Mouse (Mus musculus): ENCODE results near the gene Ifna5. TPM values are rescaled to one million over a fixed set of nuclear protein-coding genes. Genes with fewer than 3 reads are reported as not detected.
"Not testable (repeated sequence)": the region's sequence is repeated elsewhere in the genome, so short reads cannot be mapped to it uniquely, and the experiment has no call there.

The Ifna5 gene
- not detected in 2 replicates for polyA plus RNA-seq (2015; fragmentation: Nextera tagmentation; extraction: Ambion mirVana)

- H3K4me1 ChIP-seq (replicated peaks; ENCODE audit: control insufficient read depth, insufficient read depth, low read length); H3K36me3 ChIP-seq (ENCODE audit: control insufficient read depth, insufficient read depth, low read length); H3K9me3 ChIP-seq (ENCODE audit: control insufficient read depth, low read length); H3K27ac ChIP-seq (ENCODE audit: low read length); H3K9ac ChIP-seq (ENCODE audit: low read length); H3K4me3 ChIP-seq (ENCODE audit: low read length); H3K4me2 ChIP-seq (ENCODE audit: low read depth, low read length); ATAC-seq (ENCODE audit: low read depth); H3K27me3 ChIP-seq (ENCODE audit: control insufficient read depth, insufficient read depth, low read depth, low read length): not testable (repeated sequence)
- WGBS: 93% methylated on average over 1 of the region's 1 CpGs
These were observed at the start of gene Ifna5 for GRCm38 (mm10) chr4:88835225-88835624. Gene Ifna5 (plus strand): TSS chr4:88835525.

GRCm38 (mm10) chr4:88788402-88788801 is 46.9 kb upstream of the Ifna5 start, which contains the start of gene Gm13277:
Gene Gm13277 (plus strand): TSS chr4:88788632.
- H3K4me1 ChIP-seq (replicated peaks; ENCODE audit: control insufficient read depth, insufficient read depth, low read length); H3K4me2 ChIP-seq (ENCODE audit: low read depth, low read length); ATAC-seq (ENCODE audit: low read depth): not testable (repeated sequence)

GRCm38 (mm10) chr4:88791250-88791649 is 44.1 kb upstream of the Ifna5 start, which contains the start of gene Gm13278:
Gene Gm13278 (plus strand): TSS chr4:88791550.
- H3K4me2 ChIP-seq (ENCODE audit: low read depth, low read length); H3K9ac ChIP-seq (ENCODE audit: low read length); H3K27ac ChIP-seq (ENCODE audit: low read length); H3K4me3 ChIP-seq (ENCODE audit: low read length); ATAC-seq (ENCODE audit: low read depth); H3K9me3 ChIP-seq (ENCODE audit: control insufficient read depth, low read length); H3K36me3 ChIP-seq (ENCODE audit: control insufficient read depth, insufficient read depth, low read length); H3K27me3 ChIP-seq (ENCODE audit: control insufficient read depth, insufficient read depth, low read depth, low read length); H3K4me1 ChIP-seq (replicated peaks; ENCODE audit: control insufficient read depth, insufficient read depth, low read length): not testable (repeated sequence)
- no CpG with 5 or more reads among the region's 28 CpGs for WGBS

More at GRCm38 (mm10) chr4:88788402-88788801, 46.9 kb upstream of the Ifna5 start, which contains the start of gene Gm13277:
- not testable (repeated sequence) for H3K9me3 ChIP-seq (ENCODE audit: control insufficient read depth, low read length); H3K27ac ChIP-seq (ENCODE audit: low read length); H3K27me3 ChIP-seq (ENCODE audit: control insufficient read depth, insufficient read depth, low read depth, low read length); H3K36me3 ChIP-seq (ENCODE audit: control insufficient read depth, insufficient read depth, low read length); H3K9ac ChIP-seq (ENCODE audit: low read length); H3K4me3 ChIP-seq (ENCODE audit: low read length)
- WGBS: 0% methylated on average over 2 of the region's 28 CpGs

- not testable (repeated sequence) for H3K36me3 ChIP-seq (ENCODE audit: control insufficient read depth, insufficient read depth, low read length); H3K9me3 ChIP-seq (ENCODE audit: control insufficient read depth, low read length); H3K4me1 ChIP-seq (replicated peaks; ENCODE audit: control insufficient read depth, insufficient read depth, low read length); ATAC-seq (ENCODE audit: low read depth); H3K27ac ChIP-seq (ENCODE audit: low read length); H3K27me3 ChIP-seq (ENCODE audit: control insufficient read depth, insufficient read depth, low read depth, low read length); H3K4me3 ChIP-seq (ENCODE audit: low read length); H3K4me2 ChIP-seq (ENCODE audit: low read depth, low read length); H3K9ac ChIP-seq (ENCODE audit: low read length)
- WGBS: 0% methylated on average over 8 of the region's 52 CpGs
These were observed 41.2 kb upstream of the Ifna5 start, which contains the start of gene Gm13275 for GRCm38 (mm10) chr4:88793936-88794675. Gene Gm13275 (plus strand): TSS chr4:88794487.

- not testable (repeated sequence) for H3K27ac ChIP-seq (ENCODE audit: low read length); H3K36me3 ChIP-seq (ENCODE audit: control insufficient read depth, insufficient read depth, low read length); ATAC-seq (ENCODE audit: low read depth); H3K9ac ChIP-seq (ENCODE audit: low read length); H3K27me3 ChIP-seq (ENCODE audit: control insufficient read depth, insufficient read depth, low read depth, low read length); H3K4me2 ChIP-seq (ENCODE audit: low read depth, low read length); H3K9me3 ChIP-seq (ENCODE audit: control insufficient read depth, low read length); H3K4me1 ChIP-seq (replicated peaks; ENCODE audit: control insufficient read depth, insufficient read depth, low read length); H3K4me3 ChIP-seq (ENCODE audit: low read length)
- WGBS: no CpG with 5 or more reads among the region's 28 CpGs
These were observed 38.2 kb upstream of the Ifna5 start, which contains the start of gene Gm13279 for GRCm38 (mm10) chr4:88797097-88797496. Gene Gm13279 (plus strand): TSS chr4:88797397.

GRCm38 (mm10) chr4:88799365-88799764 is 36.0 kb upstream of the Ifna5 start, which contains the start of gene Gm13285:
Gene Gm13285 (plus strand): TSS chr4:88799665.
- not testable (repeated sequence) for H3K4me2 ChIP-seq (ENCODE audit: low read depth, low read length); ATAC-seq (ENCODE audit: low read depth); H3K27me3 ChIP-seq (ENCODE audit: control insufficient read depth, insufficient read depth, low read depth, low read length); H3K4me1 ChIP-seq (replicated peaks; ENCODE audit: control insufficient read depth, insufficient read depth, low read length); H3K9ac ChIP-seq (ENCODE audit: low read length); H3K9me3 ChIP-seq (ENCODE audit: control insufficient read depth, low read length); H3K36me3 ChIP-seq (ENCODE audit: control insufficient read depth, insufficient read depth, low read length); H3K27ac ChIP-seq (ENCODE audit: low read length); H3K4me3 ChIP-seq (ENCODE audit: low read length)
- 6% methylated on average over 2 of the region's 7 CpGs for WGBS

- not testable (repeated sequence) for H3K4me2 ChIP-seq (ENCODE audit: low read depth, low read length); H3K4me3 ChIP-seq (ENCODE audit: low read length); H3K36me3 ChIP-seq (ENCODE audit: control insufficient read depth, insufficient read depth, low read length); H3K9me3 ChIP-seq (ENCODE audit: control insufficient read depth, low read length); H3K4me1 ChIP-seq (replicated peaks; ENCODE audit: control insufficient read depth, insufficient read depth, low read length); H3K9ac ChIP-seq (ENCODE audit: low read length); H3K27me3 ChIP-seq (ENCODE audit: control insufficient read depth, insufficient read depth, low read depth, low read length); ATAC-seq (ENCODE audit: low read depth); H3K27ac ChIP-seq (ENCODE audit: low read length)
- WGBS: no CpG with 5 or more reads among the region's 29 CpGs
These were observed 32.4 kb upstream of the Ifna5 start, which contains the start of gene Gm13287 for GRCm38 (mm10) chr4:88802954-88803353. Gene Gm13287 (plus strand): TSS chr4:88803254.

- not testable (repeated sequence) for H3K36me3 ChIP-seq (ENCODE audit: control insufficient read depth, insufficient read depth, low read length); H3K9ac ChIP-seq (ENCODE audit: low read length); H3K27me3 ChIP-seq (ENCODE audit: control insufficient read depth, insufficient read depth, low read depth, low read length); H3K4me1 ChIP-seq (replicated peaks; ENCODE audit: control insufficient read depth, insufficient read depth, low read length); ATAC-seq (ENCODE audit: low read depth); H3K27ac ChIP-seq (ENCODE audit: low read length); H3K9me3 ChIP-seq (ENCODE audit: control insufficient read depth, low read length)
- Histone ChIP-seq H3K4me3 (ENCODE audit: low read length) (peak within 1 kb of the TSS; percentile 26; the same call in 1 of the 2 replicates), H3K4me2 (ENCODE audit: low read depth, low read length) (peak within 1 kb of the TSS; percentile 32; the same call in 1 of the 2 replicates)
- WGBS: no CpG with 5 or more reads among the region's 8 CpGs
These were observed 30.1 kb upstream of the Ifna5 start, which contains the start of gene Gm13288 for GRCm38 (mm10) chr4:88805231-88805630. Gene Gm13288 (plus strand): TSS chr4:88805531.

GRCm38 (mm10) chr4:88805761-88806160 is 29.6 kb upstream of the Ifna5 start:
- H3K4me2 ChIP-seq (ENCODE audit: low read depth, low read length): peak overlapping the region; percentile 32; the same call in 1 of the 2 replicates
- WGBS: no CpG with 5 or more reads among the region's 34 CpGs
- peak overlapping the region; percentile 26; the same call in 1 of the 2 replicates for H3K4me3 ChIP-seq (ENCODE audit: low read length)
- not testable (repeated sequence) for H3K9me3 ChIP-seq (ENCODE audit: control insufficient read depth, low read length); H3K4me1 ChIP-seq (replicated peaks; ENCODE audit: control insufficient read depth, insufficient read depth, low read length); ATAC-seq (ENCODE audit: low read depth); H3K27me3 ChIP-seq (ENCODE audit: control insufficient read depth, insufficient read depth, low read depth, low read length); H3K27ac ChIP-seq (ENCODE audit: low read length); H3K36me3 ChIP-seq (ENCODE audit: control insufficient read depth, insufficient read depth, low read length); H3K9ac ChIP-seq (ENCODE audit: low read length)

All from lung, embryonic 16.5 days (tissue).